Mouse (Mus musculus) kidney, embryonic 15.5 days (tissue): ENCODE results near the gene Kat14. TPM values are rescaled to one million over a fixed set of nuclear protein-coding genes. Genes with fewer than 3 reads are reported as not detected.
A peak's percentile ranks its signal among the peaks of the same experiment; 100 is the strongest.

Source experiments
- ATAC-seq: fragments of 200-750 bp; cut with Nextera tagmentation; replicated peaks from 2 replicates; pipeline ENCODE4 v1.8.0; 2017; ENCODE audit warnings: moderate TSS enrichment; ENCODE audit not compliant: low FRiP score
- H3K27ac ChIP-seq: fragments of 300-500 bp; sonication (generic); 2 replicates; pipeline ENCODE4 v1.5.1; 2015; ENCODE audit warnings: mild to moderate bottlenecking, inconsistent platforms
- H3K27me3 ChIP-seq: fragments of 300-500 bp; sonication (generic); 2 replicates; pipeline ENCODE4 v1.6.1; 2015; ENCODE audit warnings: inconsistent platforms
- H3K36me3 ChIP-seq: fragments of 300-500 bp; sonication (generic); 2 replicates; pipeline ENCODE4 v1.6.1; 2015; ENCODE audit warnings: inconsistent platforms
- H3K4me1 ChIP-seq: fragments of 300-500 bp; sonication (generic); 2 replicates; pipeline ENCODE4 v1.6.1; 2015; ENCODE audit warnings: inconsistent platforms
- H3K4me2 ChIP-seq: fragments of 300-500 bp; sonication (generic); 2 replicates; pipeline ENCODE4 v1.6.1; 2015; ENCODE audit warnings: moderate library complexity, mild to moderate bottlenecking, inconsistent platforms
- H3K4me3 ChIP-seq: fragments of 300-500 bp; sonication (generic); replicated peaks from 2 replicates; pipeline ENCODE4 v1.5.1; 2015; ENCODE audit warnings: mild to moderate bottlenecking, inconsistent platforms
- H3K9ac ChIP-seq: fragments of 300-500 bp; sonication (generic); 2 replicates; pipeline ENCODE4 v1.6.1; 2015; ENCODE audit warnings: mild to moderate bottlenecking, inconsistent platforms
- H3K9me3 ChIP-seq: fragments of 300-500 bp; sonication (generic); replicated peaks from 2 replicates; pipeline ENCODE4 v1.6.1; 2016; ENCODE audit warnings: inconsistent platforms
- WGBS: fragments of 180-500 bp; shearing (Covaris S2); methylation state at CpG from one replicate; pipeline ENCODE4 v1.1.7; 2015; ENCODE audit warnings: mixed read lengths; 5-methylcytosine and 5-hydroxymethylcytosine counted together
- polyA plus RNA-seq: library from polyadenylated mRNA; unstranded; fragments of >200 nt; fragmentation: Nextera tagmentation; extraction: Ambion mirVana; gene quantifications from 2 replicates; pipeline ENCODE4 v1.2.1, GENCODE M21; 2015

Kat14 gene
- polyA plus RNA-seq: 48.5 and 50.3 TPM in 2 replicates

GRCm38 (mm10) chr2:144368400-144369019 is at the start of gene Kat14, which contains the start of gene Pet117:
Kat14 (plus strand) TSS chr2:144368983.
Pet117 (plus strand) TSS chr2:144368996.
- Histone ChIP-seq H3K9me3 (no peaks in the 10 kb centered on the region), H3K9ac (peak within 1 kb of the TSS; percentile 76), H3K4me2 (peak within 1 kb of the TSS; percentile 71), H3K27ac (peak within 1 kb of the TSS; percentile 96), H3K4me3 (peak within 1 kb of the TSS; percentile 84), H3K27me3 (no peaks in the 10 kb centered on the region), H3K36me3 (peaks cover 10% of the 10 kb centered on the region), H3K4me1 (peaks cover 26% of the 10 kb centered on the region)
- ATAC-seq: peak; percentile 96
- 5% methylated on average over 38 of the region's 38 CpGs for WGBS

- ATAC-seq: no peak
- peaks cover 28% of the 10 kb centered on the region for H3K27me3 ChIP-seq
- H3K36me3 ChIP-seq: no peaks in the 10 kb centered on the region
- no peak overlapping the region for H3K4me3 ChIP-seq
- 63% methylated on average over 3 of the region's 3 CpGs for WGBS
- no peak overlapping the region for H3K4me2 ChIP-seq
- no peaks in the 10 kb centered on the region for H3K9me3 ChIP-seq
- H3K4me1 ChIP-seq: peaks cover under 1% of the 10 kb centered on the region
- H3K27ac ChIP-seq: no peak overlapping the region
- no peak overlapping the region for H3K9ac ChIP-seq
Observed at GRCm38 (mm10) chr2:144324218-144324617, 44.6 kb upstream of the Kat14 start.

GRCm38 (mm10) chr2:144329451-144329850 is 39.3 kb upstream of the Kat14 start:
- peaks cover 80% of the 10 kb centered on the region for H3K27me3 ChIP-seq
- H3K9me3 ChIP-seq: no peaks in the 10 kb centered on the region
- H3K4me1 ChIP-seq: peaks cover 43% of the 10 kb centered on the region
- peak overlapping the region; percentile 97 for H3K4me2 ChIP-seq
- ATAC-seq: no peak
- H3K27ac ChIP-seq: no peak overlapping the region
- peak overlapping the region; percentile 58 for H3K4me3 ChIP-seq
- H3K36me3 ChIP-seq: no peaks in the 10 kb centered on the region
- no peak overlapping the region for H3K9ac ChIP-seq
- WGBS: 3% methylated on average over 9 of the region's 10 CpGs

GRCm38 (mm10) chr2:144329937-144330336 is 38.8 kb upstream of the Kat14 start:
- ATAC-seq: no peak
- H3K9me3 ChIP-seq: no peaks in the 10 kb centered on the region
- peak overlapping the region; percentile 58 for H3K4me3 ChIP-seq
- WGBS: under 1% methylated on average over 10 of the region's 10 CpGs
- peaks cover 43% of the 10 kb centered on the region for H3K4me1 ChIP-seq
- H3K9ac ChIP-seq: no peak overlapping the region
- H3K4me2 ChIP-seq: peak overlapping the region; percentile 97
- no peak overlapping the region for H3K27ac ChIP-seq
- no peaks in the 10 kb centered on the region for H3K36me3 ChIP-seq
- H3K27me3 ChIP-seq: peaks cover 85% of the 10 kb centered on the region

- peak overlapping the region; percentile 58 for H3K4me3 ChIP-seq
- peak; percentile 54; the same call in 1 of the 2 replicates for ATAC-seq
- peak overlapping the region; percentile 12; the same call in 1 of the 2 replicates for H3K9ac ChIP-seq
- peaks cover 43% of the 10 kb centered on the region for H3K4me1 ChIP-seq
- peaks cover 90% of the 10 kb centered on the region for H3K27me3 ChIP-seq
- H3K4me2 ChIP-seq: peak overlapping the region; percentile 97
- no peaks in the 10 kb centered on the region for H3K9me3 ChIP-seq
- H3K36me3 ChIP-seq: no peaks in the 10 kb centered on the region
- H3K27ac ChIP-seq: no peak overlapping the region
- under 1% methylated on average over 41 of the region's 41 CpGs for WGBS
Observed at GRCm38 (mm10) chr2:144330352-144330959, 38.3 kb upstream of the Kat14 start.

- Histone ChIP-seq H3K9me3 (no peaks in the 10 kb centered on the region), H3K36me3 (no peaks in the 10 kb centered on the region), H3K9ac (peak overlapping the region; percentile 12; the same call in 1 of the 2 replicates), H3K4me1 (peaks cover 43% of the 10 kb centered on the region), H3K27ac (no peak overlapping the region), H3K27me3 (peaks cover 94% of the 10 kb centered on the region), H3K4me2 (peak overlapping the region; percentile 97), H3K4me3 (peak overlapping the region; percentile 58)
- WGBS: under 1% methylated on average over 49 of the region's 50 CpGs
- peak; percentile 63 for ATAC-seq
Observed at GRCm38 (mm10) chr2:144330960-144331371, 37.8 kb upstream of the Kat14 start.

- H3K27ac ChIP-seq: no peak within 1 kb of the TSS
- no peaks in the 10 kb centered on the region for H3K36me3 ChIP-seq
- under 1% methylated on average over 59 of the region's 62 CpGs for WGBS
- peaks cover 95% of the 10 kb centered on the region for H3K27me3 ChIP-seq
- H3K9me3 ChIP-seq: no peaks in the 10 kb centered on the region
- peaks cover 43% of the 10 kb centered on the region for H3K4me1 ChIP-seq
- peak within 1 kb of the TSS; percentile 58 for H3K4me3 ChIP-seq
- H3K9ac ChIP-seq: peak within 1 kb of the TSS; percentile 29
- peak; percentile 44 for ATAC-seq
- peak within 1 kb of the TSS; percentile 97 for H3K4me2 ChIP-seq
Observed at GRCm38 (mm10) chr2:144331401-144332302, 37.1 kb upstream of the Kat14 start, which contains the start of gene Ovol2. Ovol2 (minus strand) TSS chr2:144332146.

GRCm38 (mm10) chr2:144332486-144332885 is 36.3 kb upstream of the Kat14 start:
- no peak for ATAC-seq
- Histone ChIP-seq H3K4me2 (peak overlapping the region; percentile 97), H3K9me3 (no peaks in the 10 kb centered on the region), H3K4me3 (peak overlapping the region; percentile 58), H3K27me3 (peaks cover 91% of the 10 kb centered on the region), H3K4me1 (peaks cover 43% of the 10 kb centered on the region), H3K36me3 (no peaks in the 10 kb centered on the region), H3K9ac (no peak overlapping the region), H3K27ac (no peak overlapping the region)
- WGBS: 7% methylated on average over 9 of the region's 9 CpGs

GRCm38 (mm10) chr2:144333138-144333842 is 35.5 kb upstream of the Kat14 start:
- H3K9me3 ChIP-seq: no peaks in the 10 kb centered on the region
- peaks cover 43% of the 10 kb centered on the region for H3K4me1 ChIP-seq
- ATAC-seq: no peak
- H3K27ac ChIP-seq: no peak overlapping the region
- H3K9ac ChIP-seq: no peak overlapping the region
- H3K27me3 ChIP-seq: peaks cover 83% of the 10 kb centered on the region
- 7% methylated on average over 28 of the region's 28 CpGs for WGBS
- peak overlapping the region; percentile 58 for H3K4me3 ChIP-seq
- peak overlapping the region; percentile 97 for H3K4me2 ChIP-seq
- H3K36me3 ChIP-seq: no peaks in the 10 kb centered on the region

- Histone ChIP-seq H3K9me3 (no peaks in the 10 kb centered on the region), H3K4me3 (no peak overlapping the region), H3K9ac (no peak overlapping the region), H3K4me1 (peaks cover 12% of the 10 kb centered on the region), H3K36me3 (no peaks in the 10 kb centered on the region), H3K4me2 (no peak overlapping the region), H3K27ac (no peak overlapping the region), H3K27me3 (peaks cover 43% of the 10 kb centered on the region)
- 43% methylated on average over 3 of the region's 3 CpGs for WGBS
- no peak for ATAC-seq
Observed at GRCm38 (mm10) chr2:144337230-144337629, 31.6 kb upstream of the Kat14 start.

GRCm38 (mm10) chr2:144337701-144338100 is 31.1 kb upstream of the Kat14 start:
- Histone ChIP-seq H3K4me3 (no peak overlapping the region), H3K4me2 (no peak overlapping the region), H3K27ac (no peak overlapping the region), H3K9me3 (no peaks in the 10 kb centered on the region), H3K27me3 (peaks cover 38% of the 10 kb centered on the region), H3K9ac (no peak overlapping the region), H3K4me1 (peaks cover 8% of the 10 kb centered on the region), H3K36me3 (no peaks in the 10 kb centered on the region)
- WGBS: 74% methylated on average over 7 of the region's 8 CpGs
- no peak for ATAC-seq
